Mouse (Mus musculus): ENCODE measurements at regions not wholly inside any gene's neighbourhood (a gene's known extent, or its start where the extent isn't known, plus 50 kb on each side); places are given as distances from the start of the nearest gene placed in this dataset.

DNA sequence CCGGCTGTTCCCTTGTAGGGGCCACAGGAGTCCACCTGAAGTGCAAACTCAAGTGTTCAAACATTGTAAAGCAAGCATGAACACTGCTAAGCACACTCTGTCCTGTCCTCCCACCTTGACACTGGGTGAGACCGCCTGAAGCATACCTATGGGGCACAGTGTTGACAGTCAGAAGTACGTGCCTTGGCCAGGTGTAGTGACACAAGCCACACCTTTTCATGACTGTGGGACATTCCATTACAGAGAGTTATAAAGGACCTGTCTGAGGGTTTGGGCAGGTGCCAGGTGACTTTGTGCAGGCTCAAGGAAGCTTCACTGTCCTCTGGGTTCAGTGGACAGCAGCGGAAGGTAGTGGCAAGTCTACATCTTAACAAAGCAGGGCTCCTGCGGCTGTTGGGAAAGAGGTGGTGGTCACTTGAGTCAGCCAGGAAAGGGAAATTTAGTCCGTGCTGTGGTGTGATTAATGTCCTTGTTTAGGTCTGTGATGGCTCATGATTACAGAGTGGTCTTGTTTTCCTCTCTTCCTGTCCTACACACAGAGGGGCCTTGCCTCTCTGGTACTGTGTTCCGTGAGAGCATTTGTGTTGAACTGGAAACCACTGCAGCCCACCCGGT, 112.5 kb downstream of the Nufip1 start:
- no peak overlapping the region for H3K4me3 ChIP-seq (ENCODE audit: low read depth, low read length)
- H3K4me2 ChIP-seq (replicated peaks; ENCODE audit: low read depth, low read length), result no peak overlapping the region
- H3K9ac ChIP-seq (replicated peaks; ENCODE audit: low read depth), result no peak overlapping the region
- peak; percentile 98 for ATAC-seq
- H3K36me3 ChIP-seq (ENCODE audit: insufficient read depth, low read length), result no peaks in the 10 kb centered on the region
- TF ChIP-seq EP300 (IDR thresholded peaks at IDR 0.05), result peak; percentile 99
- TF ChIP-seq CTCF (IDR thresholded peaks at IDR 0.05), result no peak
- H3K4me1 ChIP-seq (ENCODE audit: insufficient read depth, low read depth, low read length), result peaks cover 9% of the 10 kb centered on the region; the same call in 1 of the 2 replicates
- H3K9me3 ChIP-seq (ENCODE audit: low read length), result no peaks in the 10 kb centered on the region
- peak; percentile 90 for DNase-seq (ENCODE audit: low spot score)
- peak overlapping the region; percentile 47; the same call in 1 of the 2 replicates for H3K27ac ChIP-seq (ENCODE audit: low read length)
- no peaks in the 10 kb centered on the region for H3K27me3 ChIP-seq (replicated peaks; ENCODE audit: insufficient read depth, low read length)
- WGBS, result 44% methylated on average over 8 of the region's 8 CpGs

DNA sequence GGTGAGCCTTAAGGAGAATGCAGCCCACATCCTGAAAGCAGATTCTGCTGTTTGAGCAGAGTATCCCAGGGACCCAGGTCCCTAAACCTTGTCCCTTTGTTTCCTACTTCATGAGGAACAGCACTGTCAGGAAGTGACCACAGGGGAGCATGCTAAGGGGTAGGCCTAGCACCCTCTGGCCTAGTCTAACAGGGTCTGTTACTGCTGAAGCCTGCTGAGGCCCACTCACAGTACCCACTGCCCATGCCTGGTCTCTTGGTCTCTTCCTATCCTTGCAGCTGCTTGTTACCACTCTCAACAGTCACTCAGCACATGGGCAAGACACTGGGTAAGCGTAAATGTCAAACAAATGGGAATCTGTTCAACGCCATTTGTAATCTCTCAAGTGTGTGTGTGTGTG, 113.2 kb downstream of the Nufip1 start:
- H3K9me3 ChIP-seq (ENCODE audit: low read length), result no peaks in the 10 kb centered on the region
- no peaks in the 10 kb centered on the region for H3K36me3 ChIP-seq (ENCODE audit: insufficient read depth, low read length)
- 80% methylated on average over 2 of the region's 2 CpGs for WGBS
- H3K27ac ChIP-seq (ENCODE audit: low read length), result no peak overlapping the region
- no peak for DNase-seq (ENCODE audit: low spot score)
- no peak for ATAC-seq
- H3K4me3 ChIP-seq (ENCODE audit: low read depth, low read length), result no peak overlapping the region
- H3K27me3 ChIP-seq (replicated peaks; ENCODE audit: insufficient read depth, low read length), result no peaks in the 10 kb centered on the region
- no peak overlapping the region for H3K9ac ChIP-seq (replicated peaks; ENCODE audit: low read depth)
- no peak overlapping the region for H3K4me2 ChIP-seq (replicated peaks; ENCODE audit: low read depth, low read length)
- TF ChIP-seq CTCF (IDR thresholded peaks at IDR 0.05) (no peak), EP300 (IDR thresholded peaks at IDR 0.05) (no peak)
- H3K4me1 ChIP-seq (ENCODE audit: insufficient read depth, low read depth, low read length), result peaks cover 9% of the 10 kb centered on the region; the same call in 1 of the 2 replicates

DNA sequence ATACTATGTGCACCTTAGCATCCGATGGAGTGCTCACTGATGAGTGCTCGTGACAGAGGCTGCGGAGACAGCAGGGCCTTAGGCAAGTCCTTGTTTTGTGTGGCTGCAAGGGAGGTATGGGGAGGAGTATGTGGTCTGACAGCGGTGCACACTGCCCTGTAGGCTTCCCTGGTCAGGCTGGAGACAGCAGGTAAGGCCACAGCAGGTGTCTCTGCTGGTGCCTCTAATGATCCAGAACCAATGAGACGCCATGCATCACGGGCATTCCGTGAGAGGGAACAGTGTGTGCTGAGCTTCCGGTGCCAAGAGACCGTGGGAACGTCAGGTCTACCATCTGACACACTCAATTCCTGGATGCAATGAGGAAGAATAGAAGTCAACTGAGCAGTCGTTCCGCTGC, 114.8 kb downstream of the Nufip1 start:
- ATAC-seq, result no peak
- TF ChIP-seq EP300 (IDR thresholded peaks at IDR 0.05) (no peak), CTCF (IDR thresholded peaks at IDR 0.05) (no peak)
- 78% methylated on average over 12 of the region's 12 CpGs for WGBS

DNA sequence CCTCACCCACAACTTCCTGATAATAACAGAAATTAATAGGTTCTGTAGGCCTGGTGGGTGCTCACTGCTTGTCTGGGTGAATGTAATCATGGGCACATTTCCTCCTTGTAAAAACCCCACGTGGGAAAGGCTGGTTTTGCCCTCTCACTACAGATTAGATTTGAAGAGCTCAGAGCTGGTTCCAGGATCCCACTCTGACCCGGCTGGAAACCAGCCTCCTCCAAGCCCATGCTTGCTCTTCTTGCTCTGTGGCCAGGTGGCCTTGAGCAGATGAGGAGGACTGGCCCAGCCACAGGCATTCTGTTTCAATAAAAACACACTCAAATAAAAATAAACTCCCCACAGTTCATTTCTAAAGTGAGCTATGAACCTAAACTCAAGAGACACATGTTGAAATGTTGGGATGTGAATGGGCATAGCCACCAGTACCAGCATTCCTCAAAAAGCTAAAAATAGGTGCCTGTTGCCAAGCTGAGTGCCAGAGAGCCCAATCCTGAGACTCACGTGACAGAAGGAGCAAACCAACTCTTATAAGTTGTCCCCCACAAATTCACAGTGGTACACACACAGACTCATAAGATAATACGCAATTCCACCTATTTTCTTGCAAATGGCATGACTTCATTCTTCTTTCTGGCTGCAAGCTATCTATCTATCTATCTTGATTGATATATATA, 116.1 kb downstream of the Nufip1 start:
- H3K4me1 ChIP-seq (ENCODE audit: insufficient read depth, low read depth, low read length), result peaks cover 9% of the 10 kb centered on the region; the same call in 1 of the 2 replicates
- no peaks in the 10 kb centered on the region for H3K9me3 ChIP-seq (ENCODE audit: low read length)
- H3K4me3 ChIP-seq (ENCODE audit: low read depth, low read length), result no peak overlapping the region
- no peaks in the 10 kb centered on the region for H3K27me3 ChIP-seq (replicated peaks; ENCODE audit: insufficient read depth, low read length)
- H3K9ac ChIP-seq (replicated peaks; ENCODE audit: low read depth), result no peak overlapping the region
- 55% methylated on average over 4 of the region's 4 CpGs for WGBS
- H3K4me2 ChIP-seq (replicated peaks; ENCODE audit: low read depth, low read length), result no peak overlapping the region
- TF ChIP-seq EP300 (IDR thresholded peaks at IDR 0.05) (no peak), CTCF (IDR thresholded peaks at IDR 0.05) (no peak)
- no peaks in the 10 kb centered on the region for H3K36me3 ChIP-seq (ENCODE audit: insufficient read depth, low read length)
- no peak overlapping the region for H3K27ac ChIP-seq (ENCODE audit: low read length)
- no peak for ATAC-seq
- DNase-seq (ENCODE audit: low spot score), result no peak

More for the DNA sequence above, 114.8 kb downstream of the Nufip1 start:
- DNase-seq (ENCODE audit: low spot score), result no peak
- H3K36me3 ChIP-seq (ENCODE audit: insufficient read depth, low read length), result no peaks in the 10 kb centered on the region
- no peak overlapping the region for H3K9ac ChIP-seq (replicated peaks; ENCODE audit: low read depth)
- H3K27ac ChIP-seq (ENCODE audit: low read length), result no peak overlapping the region
- no peaks in the 10 kb centered on the region for H3K27me3 ChIP-seq (replicated peaks; ENCODE audit: insufficient read depth, low read length)
- no peaks in the 10 kb centered on the region for H3K9me3 ChIP-seq (ENCODE audit: low read length)
- peaks cover 9% of the 10 kb centered on the region; the same call in 1 of the 2 replicates for H3K4me1 ChIP-seq (ENCODE audit: insufficient read depth, low read depth, low read length)
- no peak overlapping the region for H3K4me3 ChIP-seq (ENCODE audit: low read depth, low read length)
- no peak overlapping the region for H3K4me2 ChIP-seq (replicated peaks; ENCODE audit: low read depth, low read length)

DNA sequence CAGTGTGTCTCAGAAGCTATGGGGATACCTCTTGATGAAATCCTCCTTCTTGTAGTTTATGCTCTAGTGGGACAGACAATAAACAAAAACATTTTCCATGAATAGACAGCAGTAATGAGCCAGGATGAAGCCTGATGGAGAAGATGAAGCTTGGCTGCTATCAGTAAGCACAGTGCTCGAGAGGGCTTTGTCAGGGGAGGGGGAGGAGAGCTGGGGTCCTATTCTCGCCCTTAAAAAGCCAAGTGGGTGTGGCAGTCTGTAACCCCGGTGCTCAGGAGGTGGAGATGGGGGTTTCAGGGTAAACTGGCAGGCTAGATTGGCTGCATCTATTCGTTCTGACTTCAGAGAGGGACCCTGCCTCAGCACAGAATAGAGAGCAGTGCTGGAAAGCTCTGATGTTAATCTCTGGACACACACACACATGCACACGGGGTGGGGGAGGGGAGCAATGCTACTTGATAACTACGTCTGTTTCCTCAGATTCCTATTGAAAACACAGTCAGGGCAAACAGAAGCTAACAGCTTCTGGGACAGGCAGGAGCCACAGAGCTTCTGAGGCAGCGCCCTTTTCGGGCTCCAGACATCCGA, 118.4 kb downstream of the Nufip1 start:
- DNase-seq (ENCODE audit: low spot score) (no peak), ATAC-seq (no peak)
- Histone ChIP-seq H3K4me2 (replicated peaks; ENCODE audit: low read depth, low read length) (no peak overlapping the region), H3K27me3 (replicated peaks; ENCODE audit: insufficient read depth, low read length) (no peaks in the 10 kb centered on the region), H3K4me3 (ENCODE audit: low read depth, low read length) (no peak overlapping the region), H3K4me1 (ENCODE audit: insufficient read depth, low read depth, low read length) (no peaks in the 10 kb centered on the region), H3K27ac (ENCODE audit: low read length) (no peak overlapping the region), H3K36me3 (ENCODE audit: insufficient read depth, low read length) (no peaks in the 10 kb centered on the region), H3K9me3 (ENCODE audit: low read length) (no peaks in the 10 kb centered on the region), H3K9ac (replicated peaks; ENCODE audit: low read depth) (no peak overlapping the region)
- TF ChIP-seq CTCF (IDR thresholded peaks at IDR 0.05) (no peak), EP300 (IDR thresholded peaks at IDR 0.05) (no peak)
- WGBS, result 47% methylated on average over 9 of the region's 9 CpGs

DNA sequence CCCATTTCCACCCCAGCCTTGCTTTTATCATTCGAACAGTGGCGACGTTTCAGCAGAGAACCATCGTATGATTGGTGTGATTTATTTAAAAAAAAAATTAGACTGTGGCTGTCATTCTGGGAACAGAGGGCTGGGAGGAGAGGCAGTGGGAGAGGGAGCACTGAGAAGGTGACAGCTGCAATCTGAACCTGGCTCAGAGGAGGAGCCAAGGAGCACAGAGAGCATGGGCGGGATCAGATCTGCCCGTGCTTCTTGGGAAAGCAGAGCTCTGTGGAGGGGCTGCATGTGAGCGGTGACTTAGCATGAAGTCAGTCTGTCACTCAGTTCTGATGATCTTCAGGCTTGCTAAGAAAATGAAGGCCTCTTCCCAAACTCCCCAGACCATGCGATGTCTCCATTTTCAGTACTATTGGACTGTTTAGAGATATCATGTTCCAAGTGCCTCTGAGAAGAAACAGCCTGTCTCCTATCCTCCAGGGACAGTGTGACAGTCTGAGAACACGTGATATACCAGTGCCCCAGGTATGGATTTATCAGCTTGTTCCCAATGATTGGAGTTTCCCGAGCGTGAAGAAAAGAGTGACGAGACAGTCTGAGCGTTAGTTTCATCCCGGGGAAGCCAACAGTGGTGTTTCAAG, 129.3 kb downstream of the Nufip1 start:
- Histone ChIP-seq H3K27ac (ENCODE audit: low read length) (no peak overlapping the region), H3K4me2 (replicated peaks; ENCODE audit: low read depth, low read length) (no peak overlapping the region), H3K27me3 (replicated peaks; ENCODE audit: insufficient read depth, low read length) (no peaks in the 10 kb centered on the region), H3K36me3 (ENCODE audit: insufficient read depth, low read length) (no peaks in the 10 kb centered on the region), H3K9ac (replicated peaks; ENCODE audit: low read depth) (no peak overlapping the region), H3K4me1 (ENCODE audit: insufficient read depth, low read depth, low read length) (no peaks in the 10 kb centered on the region; the same call in 1 of the 2 replicates), H3K9me3 (ENCODE audit: low read length) (no peaks in the 10 kb centered on the region), H3K4me3 (ENCODE audit: low read depth, low read length) (no peak overlapping the region)
- ATAC-seq (no peak), DNase-seq (ENCODE audit: low spot score) (no peak)
- TF ChIP-seq EP300 (IDR thresholded peaks at IDR 0.05) (no peak), CTCF (IDR thresholded peaks at IDR 0.05) (no peak)
- 74% methylated on average over 14 of the region's 14 CpGs for WGBS
